Mouse (Mus musculus) testis, adult 2 months (tissue): ENCODE data around the gene Gm48552. TPM values are rescaled to one million over a fixed set of nuclear protein-coding genes. Genes with fewer than 3 reads are reported as not detected.

Source experiments
- H3K27ac ChIP-seq: fragments of 200-500 bp; 2 replicates; pipeline ENCODE4 v1.5.1; 2012; ENCODE audit warnings: low read depth, low read length; ENCODE audit not compliant: control insufficient read depth, insufficient read depth
- H3K27me3 ChIP-seq: fragments of 200-500 bp; 2 replicates; pipeline ENCODE4 v1.6.1; 2012; ENCODE audit warnings: mild to moderate bottlenecking, low read length, moderate library complexity; ENCODE audit not compliant: control insufficient read depth, insufficient read depth
- H3K36me3 ChIP-seq: fragments of 200-500 bp; 2 replicates; pipeline ENCODE4 v1.6.1; 2012; ENCODE audit warnings: mild to moderate bottlenecking, low read length; ENCODE audit not compliant: control insufficient read depth, insufficient read depth
- H3K4me1 ChIP-seq: fragments of 200-500 bp; 2 replicates; pipeline ENCODE4 v1.6.1; 2012; ENCODE audit warnings: low read length; ENCODE audit not compliant: control insufficient read depth, insufficient read depth
- H3K4me3 ChIP-seq: fragments of 200-500 bp; 2 replicates; pipeline ENCODE4 v1.5.1; 2012; ENCODE audit warnings: low read depth, mild to moderate bottlenecking, low read length, moderate library complexity, mixed read lengths; ENCODE audit not compliant: control insufficient read depth
- CTCF ChIP-seq: fragments of 200-500 bp; IDR thresholded peaks from 2 replicates; pipeline ENCODE4 v1.5.1; 2012; ENCODE audit warnings: low read depth, mild to moderate bottlenecking, inconsistent platforms, low read length, moderate library complexity; ENCODE audit not compliant: control insufficient read depth, insufficient read depth, insufficient replicate concordance
- POLR2A ChIP-seq: fragments of 200-500 bp; IDR thresholded peaks from 2 replicates; pipeline ENCODE4 v1.6.1; 2012; ENCODE audit warnings: low read depth, mild to moderate bottlenecking, inconsistent platforms, low read length, moderate library complexity; ENCODE audit not compliant: control insufficient read depth
- polyA plus RNA-seq: library from polyadenylated mRNA; depleted of rRNA; stranded (reverse); fragments of >200 nt; gene quantifications from 2 replicates; pipeline ENCODE4 v1.2.3, GENCODE M21; 2012

Gm48552 gene
- polyA plus RNA-seq, 1 experiment: not detected

DNA sequence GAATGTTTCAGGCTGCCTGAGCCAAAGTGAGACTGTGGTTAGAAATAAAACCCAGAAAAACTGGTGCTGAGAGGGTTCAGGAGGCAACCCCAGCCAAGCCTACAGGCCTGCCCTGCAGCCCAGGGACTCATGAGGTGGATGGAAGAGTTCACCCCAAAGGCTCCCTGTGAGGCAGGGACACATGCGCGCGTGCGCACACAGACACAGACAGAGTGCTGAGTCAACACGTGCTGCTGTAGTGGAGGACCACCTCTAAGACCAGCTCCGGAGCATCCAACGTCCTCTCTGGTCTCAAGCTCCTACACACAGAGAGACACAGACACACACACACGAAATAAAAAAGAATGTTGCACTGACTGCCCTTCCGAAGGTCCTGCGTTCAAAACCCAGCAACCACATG lies 13.5 kb upstream of the Gm48552 start:
- TF ChIP-seq POLR2A (no peak), CTCF (no peak)
- no peak overlapping the region for H3K4me3 ChIP-seq
- H3K4me1 ChIP-seq: peaks cover 10% of the 10 kb centered on the region
- H3K27ac ChIP-seq: no peak overlapping the region
- no peaks in the 10 kb centered on the region for H3K27me3 ChIP-seq
- H3K36me3 ChIP-seq: no peaks in the 10 kb centered on the region

DNA sequence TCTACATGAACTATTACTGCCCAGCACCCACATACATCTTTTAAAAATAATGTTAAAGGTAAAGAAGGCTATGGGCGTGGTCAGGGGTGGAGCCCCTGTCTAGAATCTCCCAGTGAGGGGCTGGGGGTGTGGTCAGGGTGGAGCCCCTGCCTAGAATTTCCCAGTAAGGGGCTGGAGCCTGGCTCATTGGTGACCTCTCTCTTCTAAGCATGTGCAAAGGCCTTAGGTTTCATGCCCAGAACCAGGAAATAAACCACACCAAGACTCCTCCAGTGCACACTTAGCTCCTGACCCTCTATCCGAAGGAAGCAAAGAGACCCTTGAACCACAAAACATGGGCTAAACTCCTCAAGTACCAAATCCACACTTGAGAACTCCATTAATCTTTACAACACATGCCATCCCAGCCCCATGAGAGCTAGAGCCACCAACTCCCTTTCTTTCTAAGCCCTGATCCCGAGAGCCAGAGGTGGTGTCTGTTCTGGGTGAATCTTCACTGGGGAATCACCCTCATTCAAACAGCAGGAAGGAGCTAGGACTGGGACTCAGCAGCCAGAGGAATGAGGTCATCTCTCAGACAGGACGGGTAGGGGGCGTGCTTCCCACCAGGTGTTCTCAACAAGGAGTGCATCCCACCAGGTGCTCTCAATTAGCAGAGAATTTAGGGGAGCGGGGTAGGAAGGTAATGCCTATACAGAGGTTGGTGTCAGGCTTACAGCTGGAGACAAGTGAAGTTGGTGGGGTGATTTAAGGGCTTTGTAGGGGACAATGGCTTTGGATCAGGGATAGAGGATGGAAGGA lies 12.0 kb upstream of the Gm48552 start:
- peaks cover 10% of the 10 kb centered on the region for H3K4me1 ChIP-seq
- H3K27me3 ChIP-seq: no peaks in the 10 kb centered on the region
- H3K4me3 ChIP-seq: peak overlapping the region; percentile 84
- H3K27ac ChIP-seq: no peak overlapping the region
- no peaks in the 10 kb centered on the region for H3K36me3 ChIP-seq
- no peak for TF ChIP-seq POLR2A
- no peak for TF ChIP-seq CTCF

DNA sequence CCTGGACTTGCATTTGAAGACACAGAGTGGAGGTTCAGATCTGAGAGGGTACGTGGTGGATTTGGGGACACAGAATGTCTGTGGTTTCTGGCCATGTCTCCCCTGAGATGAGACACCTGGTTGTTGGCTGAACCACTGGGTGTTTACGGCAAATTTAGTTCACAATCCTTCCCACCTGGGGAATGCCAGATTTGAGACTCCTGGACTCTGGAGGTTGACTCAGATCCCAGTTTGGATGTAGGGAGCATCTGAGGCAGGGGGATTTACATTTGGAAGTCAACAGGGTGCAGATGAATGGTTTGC lies 11.5 kb upstream of the Gm48552 start:
- Histone ChIP-seq H3K27me3 (no peaks in the 10 kb centered on the region), H3K36me3 (no peaks in the 10 kb centered on the region), H3K4me3 (peak overlapping the region; percentile 84), H3K4me1 (peaks cover 10% of the 10 kb centered on the region), H3K27ac (peak overlapping the region; percentile 81; the same call in 1 of the 2 replicates)
- TF ChIP-seq POLR2A: no peak
- TF ChIP-seq CTCF: no peak

DNA sequence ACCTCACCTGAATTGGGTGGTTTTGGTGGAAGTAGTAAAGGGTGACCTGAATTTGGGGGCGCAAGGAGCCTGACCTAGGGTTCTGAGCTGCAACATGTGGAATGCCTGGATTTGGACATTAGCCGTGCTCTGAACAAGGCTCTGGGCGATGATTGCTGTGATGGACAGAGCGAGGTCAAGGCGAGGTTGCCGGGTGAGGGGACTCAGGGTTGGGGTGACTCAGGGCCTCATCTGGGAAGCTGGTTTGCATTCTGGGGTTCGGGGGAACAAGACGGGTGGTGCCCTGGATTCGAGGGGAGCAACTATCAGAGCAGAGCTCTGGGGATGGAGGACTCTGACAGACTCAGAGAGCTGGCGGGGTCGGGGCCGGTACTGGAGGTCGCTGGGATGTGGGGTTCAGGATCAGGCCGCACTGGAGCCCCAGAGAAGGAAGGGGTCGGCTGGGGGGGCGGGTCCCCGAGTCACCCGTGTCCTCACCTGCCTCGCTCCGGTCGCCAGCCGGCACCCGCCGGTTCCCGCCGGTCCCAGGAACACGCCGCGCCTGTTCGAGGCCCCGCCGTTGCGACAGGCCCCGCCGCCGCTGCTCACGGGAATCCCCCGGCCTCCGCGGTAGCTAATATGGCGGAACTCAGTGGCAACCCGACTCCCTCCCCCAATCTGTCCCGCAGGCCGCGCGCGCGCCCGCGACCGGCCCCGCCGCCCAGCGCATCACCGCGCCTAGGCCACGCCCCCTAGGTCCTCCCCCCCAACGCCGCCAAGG lies 10.8 kb upstream of the Gm48552 start, which contains the start of gene Fzr1:
Gene Fzr1, minus strand, starts transcription at position 724 of the 760 bp plus-strand sequence.
- Histone ChIP-seq H3K4me3 (peak within 1 kb of the TSS; percentile 84), H3K27me3 (no peaks in the 10 kb centered on the region), H3K36me3 (no peaks in the 10 kb centered on the region), H3K4me1 (peaks cover 10% of the 10 kb centered on the region), H3K27ac (peak within 1 kb of the TSS; percentile 90)
- TF ChIP-seq POLR2A (peak; percentile 72), CTCF (no peak)

DNA sequence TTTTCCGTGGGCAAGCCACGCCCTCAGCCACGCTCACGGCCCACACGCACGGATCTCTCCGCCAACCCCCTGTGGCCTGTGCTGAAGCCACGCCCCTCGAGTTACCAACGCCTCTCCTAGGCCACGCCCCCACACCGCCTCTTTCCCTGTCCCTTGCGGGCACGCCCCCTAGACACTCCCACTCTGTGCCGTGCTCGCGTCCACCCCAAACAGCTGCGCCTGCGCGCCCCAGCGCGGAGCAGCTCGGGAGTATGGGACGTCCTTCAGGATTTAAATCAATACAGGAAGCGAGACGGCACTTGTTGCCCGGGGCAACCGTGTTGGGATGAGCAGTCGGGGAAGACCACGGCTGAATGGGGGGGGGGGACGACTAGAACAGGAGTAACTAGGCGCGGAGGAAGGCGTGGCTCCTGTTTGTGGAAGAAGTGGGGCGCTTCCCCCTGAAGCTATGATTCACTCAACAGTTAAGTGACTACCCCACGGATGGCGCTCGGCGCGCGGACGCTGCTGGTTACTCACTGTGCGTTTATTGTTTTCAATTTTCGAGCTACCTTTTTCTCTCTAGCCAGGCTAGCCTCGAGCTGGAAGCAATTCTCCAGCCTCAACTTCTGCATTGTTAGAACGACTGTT lies 10.1 kb upstream of the Gm48552 start:
- TF ChIP-seq POLR2A (peak; percentile 54), CTCF (no peak)
- Histone ChIP-seq H3K27me3 (no peaks in the 10 kb centered on the region), H3K4me1 (peaks cover 10% of the 10 kb centered on the region), H3K36me3 (no peaks in the 10 kb centered on the region), H3K4me3 (peak overlapping the region; percentile 84), H3K27ac (peak overlapping the region; percentile 90)

DNA sequence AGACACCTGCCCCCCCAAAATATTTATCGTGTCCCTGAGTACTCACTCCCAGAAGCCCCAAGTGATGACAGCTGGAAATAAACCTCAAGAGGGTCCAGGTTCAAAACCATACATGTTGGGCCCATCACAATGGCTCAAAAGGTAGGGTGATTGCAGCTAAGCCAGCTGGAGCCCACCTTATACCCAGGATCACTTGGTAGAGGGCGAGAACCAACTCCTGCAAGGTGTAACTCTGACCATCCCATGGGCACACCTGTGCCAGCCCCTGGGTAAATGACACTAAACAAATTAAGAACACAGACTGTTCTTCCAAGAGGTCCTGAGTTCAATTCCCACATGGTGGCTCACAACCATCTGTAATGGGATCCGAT lies 9.6 kb upstream of the Gm48552 start:
- H3K27ac ChIP-seq: peak overlapping the region; percentile 90
- H3K4me3 ChIP-seq: peak overlapping the region; percentile 84
- H3K36me3 ChIP-seq: no peaks in the 10 kb centered on the region
- peaks cover 10% of the 10 kb centered on the region for H3K4me1 ChIP-seq
- H3K27me3 ChIP-seq: no peaks in the 10 kb centered on the region
- TF ChIP-seq CTCF (no peak), POLR2A (no peak)

DNA sequence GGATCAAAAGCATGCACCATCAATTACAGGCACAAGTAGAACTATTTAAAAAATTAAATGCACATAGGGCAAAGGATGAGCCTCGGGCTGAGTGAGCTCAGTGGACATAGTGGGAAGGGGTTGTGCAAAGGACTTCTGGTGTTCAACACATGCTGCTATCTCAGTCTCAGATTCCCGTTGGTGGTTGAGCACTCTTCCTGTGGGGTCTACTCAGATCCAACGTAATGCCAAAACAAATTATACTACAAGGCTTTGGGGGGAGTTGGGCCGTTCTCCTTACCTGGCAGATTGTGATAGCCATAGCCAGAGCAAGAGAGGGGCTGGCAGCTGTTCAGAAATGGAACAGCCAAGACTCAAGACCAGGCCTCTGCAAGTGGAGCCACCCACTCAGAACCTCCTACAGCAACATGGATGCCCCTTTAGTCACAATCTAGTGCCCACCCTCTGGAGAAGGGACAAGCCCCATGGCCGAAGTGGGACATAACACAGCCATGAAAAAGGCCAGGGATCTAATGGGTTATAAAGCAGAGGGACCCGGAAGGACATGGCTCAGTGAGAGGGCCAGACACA lies 8.9 kb upstream of the Gm48552 start:
- TF ChIP-seq POLR2A: no peak
- no peak for TF ChIP-seq CTCF
- Histone ChIP-seq H3K27me3 (no peaks in the 10 kb centered on the region), H3K4me3 (peak overlapping the region; percentile 51), H3K36me3 (no peaks in the 10 kb centered on the region), H3K27ac (no peak overlapping the region), H3K4me1 (peaks cover 11% of the 10 kb centered on the region)
